Mouse (Mus musculus) E14TG2a.4 (cell line): ENCODE measurements around the gene Zbp1.

Source experiments
- CTCF ChIP-seq: conservative IDR thresholded peaks from 2 replicates; pipeline ENCODE4 v1.5.1; 2014; ENCODE audit warnings: low read length
- NANOG ChIP-seq: IDR thresholded peaks from 2 replicates; pipeline ENCODE4 v1.6.1; 2014; ENCODE audit warnings: borderline replicate concordance, low read length, mixed read lengths
- POU5F1 ChIP-seq: IDR thresholded peaks from 2 replicates; pipeline ENCODE4 v1.6.1; 2014; ENCODE audit warnings: low read length, borderline replicate concordance

DNA sequence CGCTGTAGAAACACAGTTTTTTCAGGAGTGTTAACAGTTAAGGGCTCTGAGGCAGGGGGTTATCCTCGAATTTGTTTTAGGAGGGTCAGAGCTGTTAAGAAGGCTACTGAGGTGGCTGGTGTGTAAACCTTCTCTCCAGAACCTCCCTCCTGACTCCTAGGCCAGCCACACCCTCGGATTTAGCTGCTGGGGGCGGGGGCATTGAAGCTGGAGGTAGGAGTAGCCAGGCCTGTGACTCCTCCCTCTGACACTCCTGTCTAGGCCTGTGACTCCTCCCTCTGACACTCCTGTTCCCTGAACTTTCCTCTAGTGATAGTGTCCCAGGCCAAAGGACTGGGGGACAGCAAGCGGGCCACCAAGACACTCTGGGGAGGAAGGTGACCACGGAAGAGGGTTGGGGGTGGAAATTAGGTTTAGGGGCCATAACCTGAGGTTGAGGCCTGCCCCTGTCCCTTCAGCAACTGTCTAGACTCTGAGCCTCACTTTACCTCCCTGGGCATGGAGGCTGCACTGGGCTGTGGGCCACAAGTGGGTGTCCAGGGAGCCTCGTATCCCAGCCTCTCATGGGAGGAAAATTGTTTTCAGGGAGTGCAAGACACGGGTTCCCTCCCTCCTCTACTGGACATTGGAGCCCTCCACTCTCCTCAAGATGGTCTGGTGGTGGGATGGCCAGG lies 31.4 kb downstream of the Zbp1 start:
- TF ChIP-seq CTCF: no peak
- TF ChIP-seq NANOG: no peak
- no peak for TF ChIP-seq POU5F1
